Mouse (Mus musculus) neural tube, embryonic 13.5 days (tissue): Measurements from ENCODE around the gene Sgsm3. TPM values are rescaled to one million over a fixed set of nuclear protein-coding genes. Genes with fewer than 3 reads are reported as not detected.
A peak's percentile ranks its signal among the peaks of the same experiment; 100 is the strongest.

Experiments
- ATAC-seq: fragments of 200-750 bp; cut with Nextera tagmentation; 2 replicates; pipeline ENCODE4 v1.8.0; 2017; ENCODE audit warnings: low read depth, mild to moderate bottlenecking, moderate TSS enrichment, moderate library complexity
- H3K27ac ChIP-seq: fragments of 300-500 bp; sonication (generic); replicated peaks from 2 replicates; pipeline ENCODE4 v1.5.1; 2015; ENCODE audit warnings: moderate library complexity, mild to moderate bottlenecking, inconsistent platforms
- H3K27me3 ChIP-seq: fragments of 300-500 bp; sonication (generic); 2 replicates; pipeline ENCODE4 v1.6.1; 2015; ENCODE audit warnings: mild to moderate bottlenecking, inconsistent platforms
- H3K36me3 ChIP-seq: fragments of 300-500 bp; sonication (generic); 2 replicates; pipeline ENCODE4 v1.6.1; 2015; ENCODE audit warnings: mild to moderate bottlenecking, inconsistent platforms
- H3K4me1 ChIP-seq: fragments of 300-500 bp; sonication (generic); replicated peaks from 2 replicates; pipeline ENCODE4 v1.6.1; 2015; ENCODE audit warnings: inconsistent platforms
- H3K4me2 ChIP-seq: fragments of 300-500 bp; sonication (generic); 2 replicates; pipeline ENCODE4 v1.6.1; 2015; ENCODE audit warnings: inconsistent platforms, mild to moderate bottlenecking, moderate library complexity
- H3K4me3 ChIP-seq: fragments of 300-500 bp; sonication (generic); 2 replicates; pipeline ENCODE4 v1.5.1; 2015; ENCODE audit warnings: mild to moderate bottlenecking, inconsistent platforms
- H3K9ac ChIP-seq: fragments of 300-500 bp; sonication (generic); 2 replicates; pipeline ENCODE4 v1.6.1; 2015; ENCODE audit warnings: moderate library complexity, mild to moderate bottlenecking, inconsistent platforms
- H3K9me3 ChIP-seq: fragments of 300-500 bp; sonication (generic); 2 replicates; pipeline ENCODE4 v1.6.1; 2016; ENCODE audit warnings: inconsistent platforms
- WGBS: fragments of 180-500 bp; shearing (Covaris S2); methylation state at CpG from one replicate; pipeline ENCODE4 v1.1.7; 2015; 5-methylcytosine and 5-hydroxymethylcytosine counted together
- microRNA-seq: library from miRNA; unstranded; fragments of <30 nt; microRNA quantifications from one replicate; pipeline ENCODE4, GENCODE M21; 2016
- polyA plus RNA-seq: library from polyadenylated mRNA; unstranded; fragments of >200 nt; fragmentation: Nextera tagmentation; extraction: Ambion mirVana; gene quantifications from 2 replicates; pipeline ENCODE4 v1.2.1, GENCODE M21; 2015

The Sgsm3 gene
- polyA plus RNA-seq, 1 experiment from 2014 or later = 55.8 TPM

- Histone ChIP-seq H3K4me3 (no peak overlapping the region), H3K4me2 (no peak overlapping the region), H3K27ac (no peak overlapping the region), H3K27me3 (no peaks in the 10 kb centered on the region), H3K9ac (no peak overlapping the region), H3K36me3 (no peaks in the 10 kb centered on the region), H3K9me3 (no peaks in the 10 kb centered on the region), H3K4me1 (peaks cover 7% of the 10 kb centered on the region)
- 93% methylated on average over 5 of the region's 5 CpGs for WGBS
- no peak for ATAC-seq
Observed at GRCm38 (mm10) chr15:81052491-81052890, 74.9 kb downstream of the Sgsm3 start.

- WGBS = 94% methylated on average over 2 of the region's 2 CpGs
- Histone ChIP-seq H3K27me3 (no peaks in the 10 kb centered on the region), H3K36me3 (no peaks in the 10 kb centered on the region), H3K4me3 (no peak overlapping the region), H3K27ac (no peak overlapping the region), H3K4me2 (no peak overlapping the region), H3K4me1 (no peaks in the 10 kb centered on the region), H3K9me3 (no peaks in the 10 kb centered on the region), H3K9ac (no peak overlapping the region)
- no peak for ATAC-seq
Observed at GRCm38 (mm10) chr15:81055488-81055887, 77.9 kb downstream of the Sgsm3 start.

GRCm38 (mm10) chr15:81057736-81058135 is 80.2 kb downstream of the Sgsm3 start:
- Histone ChIP-seq H3K4me2 (no peak overlapping the region), H3K9me3 (no peaks in the 10 kb centered on the region), H3K4me3 (no peak overlapping the region), H3K27ac (no peak overlapping the region), H3K9ac (no peak overlapping the region), H3K27me3 (no peaks in the 10 kb centered on the region), H3K4me1 (peaks cover 11% of the 10 kb centered on the region), H3K36me3 (no peaks in the 10 kb centered on the region)
- ATAC-seq = no peak
- WGBS = 89% methylated on average over 5 of the region's 5 CpGs

- H3K4me3 ChIP-seq = no peak overlapping the region
- no peak overlapping the region for H3K4me2 ChIP-seq
- H3K9me3 ChIP-seq = no peaks in the 10 kb centered on the region
- H3K27ac ChIP-seq = no peak overlapping the region
- H3K9ac ChIP-seq = no peak overlapping the region
- WGBS = 94% methylated on average over 2 of the region's 2 CpGs
- no peaks in the 10 kb centered on the region for H3K27me3 ChIP-seq
- ATAC-seq = no peak
- peaks cover 15% of the 10 kb centered on the region for H3K4me1 ChIP-seq
- no peaks in the 10 kb centered on the region for H3K36me3 ChIP-seq
Observed at GRCm38 (mm10) chr15:81060975-81061374, 83.4 kb downstream of the Sgsm3 start.

Small RNAs within 50 kb of the gene (microRNA-seq; reads per million reads assigned to microRNA genes)
- 9.6 reads per million, percentile 27 among the genes with 10 or more reads in this experiment for gene Mir5113

Other genes starting within 250 kb of the Sgsm3 start
- 90.5 and 100.0 TPM in 2 replicates for gene Adsl, start 29.3 kb upstream of the Sgsm3 start, polyA plus RNA-seq
- 23.3 and 27.1 TPM in 2 replicates for gene Mrtfa, start 213.0 kb downstream of the Sgsm3 start, polyA plus RNA-seq